Mouse (Mus musculus) forebrain, embryonic 14.5 days (tissue): ENCODE results near the gene Olfr1176. TPM values are rescaled to one million over a fixed set of nuclear protein-coding genes. Genes with fewer than 3 reads are reported as not detected.
A peak's percentile ranks its signal among the peaks of the same experiment; 100 is the strongest.

Experiments used
- ATAC-seq: fragments of 200-750 bp; cut with Nextera tagmentation; 2 replicates; pipeline ENCODE4 v1.8.0; 2017; ENCODE audit warnings: mild to moderate bottlenecking, moderate library complexity
- DNase-seq: peaks from one replicate; pipeline ENCODE4 v3.0.0-alpha.2; 2015; ENCODE audit warnings: low spot score
- H3K27ac ChIP-seq: fragments of 300-500 bp; sonication (generic); 2 replicates; pipeline ENCODE4 v1.5.1; 2014; ENCODE audit warnings: low read depth, mild to moderate bottlenecking, control low read depth, low read length, moderate library complexity
- H3K27me3 ChIP-seq: fragments of 300-500 bp; sonication (generic); replicated peaks from 2 replicates; pipeline ENCODE4 v1.6.1; 2014; ENCODE audit warnings: low read length, control low read depth, mixed read lengths; ENCODE audit not compliant: control insufficient read depth, insufficient read depth
- H3K36me3 ChIP-seq: fragments of 300-500 bp; sonication (generic); 2 replicates; pipeline ENCODE4 v1.6.1; 2014; ENCODE audit warnings: low read length, control low read depth; ENCODE audit not compliant: control insufficient read depth, insufficient read depth
- H3K4me1 ChIP-seq: fragments of 300-500 bp; sonication (generic); 2 replicates; pipeline ENCODE4 v1.6.1; 2014; ENCODE audit warnings: antibody characterized with exemption, low read length, control low read depth; ENCODE audit not compliant: control insufficient read depth, insufficient read depth
- H3K4me2 ChIP-seq: fragments of 300-500 bp; sonication (generic); 2 replicates; pipeline ENCODE4 v1.6.1; 2014; ENCODE audit warnings: mild to moderate bottlenecking, control low read depth, low read length
- H3K4me3 ChIP-seq: fragments of 300-500 bp; sonication (generic); 2 replicates; pipeline ENCODE4 v1.5.1; 2014; ENCODE audit warnings: low read depth, low read length, control low read depth
- H3K9ac ChIP-seq: fragments of 300-500 bp; sonication (generic); 2 replicates; pipeline ENCODE4 v1.6.1; 2014; ENCODE audit warnings: mild to moderate bottlenecking, low read length, control low read depth, moderate library complexity
- H3K9me3 ChIP-seq: fragments of 300-500 bp; sonication (generic); replicated peaks from 2 replicates; pipeline ENCODE4 v1.6.1; 2016; ENCODE audit warnings: low read length, control low read depth, mixed read lengths; ENCODE audit not compliant: control insufficient read depth
- WGBS: fragments of 180-500 bp; shearing (Covaris S2); extraction: QIAGEN DNeasy Blood & Tissue Kit; methylation state at CpG from one replicate; pipeline ENCODE4 v1.1.7; 2014; 5-methylcytosine and 5-hydroxymethylcytosine counted together
- polyA plus RNA-seq: library from polyadenylated mRNA; unstranded; fragments of >200 nt; fragmentation: Nextera tagmentation; extraction: Ambion mirVana; gene quantifications from 2 replicates; pipeline ENCODE4 v1.2.1, GENCODE M21; 2014

Olfr1176 gene
- polyA plus RNA-seq: not detected in 2 replicates

GRCm38 (mm10) chr2:88336421-88336820 is at the start of gene Olfr1176:
Gene Olfr1176, plus strand, starts transcription at chr2:88336721.
- no peak within 1 kb of the TSS for H3K27ac ChIP-seq
- no peaks in the 10 kb centered on the region for H3K36me3 ChIP-seq
- H3K4me3 ChIP-seq: no peak within 1 kb of the TSS
- no peaks in the 10 kb centered on the region for H3K4me1 ChIP-seq
- WGBS: 80% methylated on average over 1 of the region's 1 CpGs
- no peaks in the 10 kb centered on the region for H3K9me3 ChIP-seq
- DNase-seq (no peak), ATAC-seq (no peak)
- H3K27me3 ChIP-seq: no peaks in the 10 kb centered on the region
- no peak within 1 kb of the TSS for H3K4me2 ChIP-seq
- H3K9ac ChIP-seq: no peak within 1 kb of the TSS

GRCm38 (mm10) chr2:88315035-88315434 is 21.5 kb upstream of the Olfr1176 start, which contains the start of gene Olfr1174-ps:
Gene Olfr1174-ps, minus strand, starts transcription at chr2:88315135.
- WGBS: 91% methylated on average over 4 of the region's 4 CpGs
- Histone ChIP-seq H3K4me2 (no peak within 1 kb of the TSS), H3K36me3 (no peaks in the 10 kb centered on the region), H3K9me3 (no peaks in the 10 kb centered on the region), H3K4me1 (no peaks in the 10 kb centered on the region), H3K27me3 (no peaks in the 10 kb centered on the region), H3K9ac (no peak within 1 kb of the TSS), H3K4me3 (no peak within 1 kb of the TSS), H3K27ac (no peak within 1 kb of the TSS)
- DNase-seq (no peak), ATAC-seq (no peak)

GRCm38 (mm10) chr2:88327115-88327514 is 9.4 kb upstream of the Olfr1176 start, which contains the start of gene Olfr1175-ps:
Gene Olfr1175-ps, minus strand, starts transcription at chr2:88327215.
- 85% methylated on average over 2 of the region's 2 CpGs for WGBS
- ATAC-seq: no peak
- H3K9ac ChIP-seq: no peak within 1 kb of the TSS
- H3K27me3 ChIP-seq: no peaks in the 10 kb centered on the region
- no peaks in the 10 kb centered on the region for H3K4me1 ChIP-seq
- no peaks in the 10 kb centered on the region for H3K36me3 ChIP-seq
- no peak within 1 kb of the TSS for H3K27ac ChIP-seq
- no peak within 1 kb of the TSS for H3K4me3 ChIP-seq
- H3K9me3 ChIP-seq: no peaks in the 10 kb centered on the region
- no peak within 1 kb of the TSS for H3K4me2 ChIP-seq
- DNase-seq: no peak

- 91% methylated on average over 1 of the region's 1 CpGs for WGBS
- Histone ChIP-seq H3K36me3 (no peaks in the 10 kb centered on the region), H3K27me3 (no peaks in the 10 kb centered on the region), H3K4me3 (no peak within 1 kb of the TSS), H3K4me1 (no peaks in the 10 kb centered on the region), H3K9ac (no peak within 1 kb of the TSS), H3K9me3 (no peaks in the 10 kb centered on the region), H3K27ac (no peak within 1 kb of the TSS), H3K4me2 (no peak within 1 kb of the TSS)
- ATAC-seq (no peak), DNase-seq (no peak)
These were observed 9.9 kb downstream of the Olfr1176 start, which contains the start of gene Olfr1177-ps for GRCm38 (mm10) chr2:88346392-88346791. Gene Olfr1177-ps, minus strand, starts transcription at chr2:88346492.

- Histone ChIP-seq H3K4me3 (no peak overlapping the region), H3K4me2 (no peak overlapping the region), H3K9me3 (no peaks in the 10 kb centered on the region), H3K4me1 (no peaks in the 10 kb centered on the region), H3K9ac (no peak overlapping the region), H3K27ac (no peak overlapping the region), H3K27me3 (no peaks in the 10 kb centered on the region), H3K36me3 (no peaks in the 10 kb centered on the region)
- 6% methylated on average over 2 of the region's 2 CpGs for WGBS
- ATAC-seq (peak; percentile 62; the same call in 1 of the 2 replicates), DNase-seq (peak; percentile 79)
These were observed 19.8 kb downstream of the Olfr1176 start for GRCm38 (mm10) chr2:88356304-88356703.

GRCm38 (mm10) chr2:88386762-88387161 is 50.2 kb downstream of the Olfr1176 start, which contains the start of gene Olfr1178:
Gene Olfr1178, plus strand, starts transcription at chr2:88387062.
- DNase-seq (no peak), ATAC-seq (no peak)
- H3K27me3 ChIP-seq: no peaks in the 10 kb centered on the region
- 89% methylated on average over 1 of the region's 1 CpGs for WGBS
- no peak within 1 kb of the TSS for H3K9ac ChIP-seq
- no peak within 1 kb of the TSS for H3K27ac ChIP-seq
- no peaks in the 10 kb centered on the region for H3K9me3 ChIP-seq
- H3K4me1 ChIP-seq: no peaks in the 10 kb centered on the region
- H3K4me3 ChIP-seq: no peak within 1 kb of the TSS
- no peaks in the 10 kb centered on the region for H3K36me3 ChIP-seq
- H3K4me2 ChIP-seq: no peak within 1 kb of the TSS

Other genes starting within 250 kb of the Olfr1176 start
- gene Olfr1164, start 242.8 kb upstream of the Olfr1176 start, polyA plus RNA-seq: not detected in 2 replicates
- not detected in 2 replicates for gene Olfr1166, start 208.4 kb upstream of the Olfr1176 start, polyA plus RNA-seq
- not detected in 2 replicates for gene Olfr1167, start 181.5 kb upstream of the Olfr1176 start, polyA plus RNA-seq
- gene Olfr1168, start 154.8 kb upstream of the Olfr1176 start, polyA plus RNA-seq: not detected in 2 replicates
- not detected in 2 replicates for gene Olfr1170, start 108.4 kb upstream of the Olfr1176 start, polyA plus RNA-seq
- gene Olfr1173, start 56.8 kb upstream of the Olfr1176 start, polyA plus RNA-seq: not detected in 2 replicates
- not detected in 2 replicates for gene Olfr1174-ps, start 21.6 kb upstream of the Olfr1176 start, polyA plus RNA-seq
- not detected in 2 replicates for gene Olfr1175-ps, start 9.5 kb upstream of the Olfr1176 start, polyA plus RNA-seq
- not detected in 2 replicates for gene Olfr1177-ps, start 9.8 kb downstream of the Olfr1176 start, polyA plus RNA-seq
- gene Olfr1178, start 50.3 kb downstream of the Olfr1176 start, polyA plus RNA-seq: not detected in 2 replicates
- not detected in 2 replicates for gene Olfr1179, start 69.7 kb downstream of the Olfr1176 start, polyA plus RNA-seq
- gene Olfr1180, start 82.4 kb downstream of the Olfr1176 start, polyA plus RNA-seq: not detected in 2 replicates
- gene Olfr1181, start 89.5 kb downstream of the Olfr1176 start, polyA plus RNA-seq: not detected in 2 replicates
- not detected in 2 replicates for gene Gm13757, start 112.4 kb downstream of the Olfr1176 start, polyA plus RNA-seq
- not detected in 2 replicates for gene Olfr1183, start 118.1 kb downstream of the Olfr1176 start, polyA plus RNA-seq
- not detected in 2 replicates for gene Olfr1184, start 146.9 kb downstream of the Olfr1176 start, polyA plus RNA-seq
- not detected in 2 replicates for gene Olfr1185-ps1, start 156.6 kb downstream of the Olfr1176 start, polyA plus RNA-seq
- gene Olfr1186, start 181.8 kb downstream of the Olfr1176 start, polyA plus RNA-seq: not detected in 2 replicates
- not detected in 2 replicates for gene Olfr1188, start 220.2 kb downstream of the Olfr1176 start, polyA plus RNA-seq
- gene Olfr1189, start 249.7 kb downstream of the Olfr1176 start, polyA plus RNA-seq: not detected in 2 replicates